Mouse (Mus musculus) MEL (cell line): ENCODE data around the gene Rnf5. TPM values are rescaled to one million over a fixed set of nuclear protein-coding genes. Genes with fewer than 3 reads are reported as not detected.

Source experiments
- DNase-seq: peaks from one replicate; pipeline ENCODE4 v3.0.0; 2011; ENCODE audit warnings: low read depth, low spot score
- H3K27ac ChIP-seq: 2 replicates; pipeline ENCODE4 v1.5.1; 2012; ENCODE audit warnings: low read depth, mild to moderate bottlenecking, control low read depth, low read length, moderate library complexity; ENCODE audit not compliant: control insufficient read depth
- H3K27me3 ChIP-seq, 2 experiments: fragments of 150-350 bp in 1 of 2; sonication (generic) in 1 of 2; 2 replicates each; pipeline ENCODE4 v1.6.1; 2012; ENCODE audit warnings: low read length in 2 of 2, mild to moderate bottlenecking in 2 of 2, improper control_type of control experiment in 1 of 2, moderate library complexity in 1 of 2; ENCODE audit not compliant: insufficient read depth in 2 of 2, control insufficient read depth in 1 of 2
- H3K36me3 ChIP-seq, 2 experiments: 2 replicates each; pipeline ENCODE4 v1.6.1; 2012 to 2014; ENCODE audit warnings: low read length in 2 of 2, improper control_type of control experiment in 1 of 2, inconsistent platforms in 1 of 2, mild to moderate bottlenecking in 1 of 2; ENCODE audit not compliant: insufficient read depth in 2 of 2, control insufficient read depth in 1 of 2
- H3K4me1 ChIP-seq, 2 experiments: fragments of 150-350 bp in 1 of 2; sonication (generic) in 1 of 2; 2 replicates each; pipeline ENCODE4 v1.6.1; 2012; ENCODE audit warnings: low read length in 2 of 2, improper control_type of control experiment in 1 of 2, mild to moderate bottlenecking in 1 of 2; ENCODE audit not compliant: insufficient read depth in 2 of 2, control insufficient read depth in 1 of 2
- H3K4me3 ChIP-seq, 2 experiments: fragments of 150-350 bp in 1 of 2; sonication (generic) in 1 of 2; 2 replicates each; pipeline ENCODE4 v1.5.1; 2012; ENCODE audit warnings: low read depth in 2 of 2, low read length in 2 of 2, mild to moderate bottlenecking in 2 of 2, moderate library complexity in 2 of 2, control low read depth in 1 of 2, improper control_type of control experiment in 1 of 2; ENCODE audit not compliant: control insufficient read depth in 1 of 2, insufficient read depth in 1 of 2
- H3K79me2 ChIP-seq: 2 replicates; pipeline ENCODE4 v1.6.1; 2012; ENCODE audit warnings: mild to moderate bottlenecking, low read length, moderate library complexity; ENCODE audit not compliant: control insufficient read depth, poor library complexity, insufficient read depth
- H3K9ac ChIP-seq: 2 replicates; pipeline ENCODE4 v1.6.1; 2012; ENCODE audit warnings: low read depth, mild to moderate bottlenecking, control low read depth, low read length, moderate library complexity; ENCODE audit not compliant: control insufficient read depth, poor library complexity, severe bottlenecking
- H3K9me3 ChIP-seq: fragments of 150-350 bp; sonication (generic); replicated peaks from 2 replicates; pipeline ENCODE4 v1.6.1; 2012; ENCODE audit warnings: mild to moderate bottlenecking, low read length, improper control_type of control experiment, moderate library complexity; ENCODE audit not compliant: insufficient read depth
- CHD1 ChIP-seq: IDR thresholded peaks from 2 replicates; pipeline ENCODE4 v1.6.1; 2012; ENCODE audit warnings: low read depth, mild to moderate bottlenecking, inconsistent platforms, low read length, improper control_type of control experiment
- CTCF ChIP-seq, 3 experiments: IDR thresholded peaks in 2 of 3; conservative IDR thresholded peaks in 1 of 3; 2 replicates each; pipeline ENCODE4 v1.5.1; 2011 to 2012; ENCODE audit warnings: low read length in 3 of 3, low read depth in 2 of 3, mild to moderate bottlenecking in 2 of 3, improper control_type of control experiment in 1 of 3, inconsistent platforms in 1 of 3, mixed read lengths in 1 of 3, moderate library complexity in 1 of 3; ENCODE audit not compliant: control insufficient read depth in 1 of 3, insufficient read depth in 1 of 3, poor library complexity in 1 of 3, severe bottlenecking in 1 of 3
- ELF1 ChIP-seq: IDR thresholded peaks from 2 replicates; pipeline ENCODE4 v1.6.1; 2014; ENCODE audit warnings: low read depth, mild to moderate bottlenecking, inconsistent platforms, low read length, improper control_type of control experiment, moderate library complexity
- GATA1 ChIP-seq: IDR thresholded peaks from 2 replicates; pipeline ENCODE4 v1.6.1; 2011; ENCODE audit warnings: low read depth, low read length, improper control_type of control experiment
- HCFC1 ChIP-seq: IDR thresholded peaks from 2 replicates; pipeline ENCODE4 v1.6.1; 2012; ENCODE audit warnings: low read depth, mild to moderate bottlenecking, inconsistent platforms, low read length, improper control_type of control experiment, moderate library complexity
- JUND ChIP-seq: IDR thresholded peaks from 2 replicates; pipeline ENCODE4 v1.6.1; 2011; ENCODE audit warnings: low read depth, mild to moderate bottlenecking, improper control_type of control experiment, low read length
- KAT2A ChIP-seq: conservative IDR thresholded peaks from 2 replicates; pipeline ENCODE4 v1.6.1; 2012; ENCODE audit warnings: low read depth, low read length, improper control_type of control experiment, inconsistent platforms
- MXI1 ChIP-seq: IDR thresholded peaks from 2 replicates; pipeline ENCODE4 v1.6.1; 2011; ENCODE audit warnings: mild to moderate bottlenecking, low read depth, low read length, improper control_type of control experiment
- MYB ChIP-seq: IDR thresholded peaks from 2 replicates; pipeline ENCODE4 v1.6.1; 2011; ENCODE audit warnings: mild to moderate bottlenecking, low read depth, low read length, improper control_type of control experiment
- NRF1 ChIP-seq: IDR thresholded peaks from 2 replicates; pipeline ENCODE4 v1.6.1; 2014; ENCODE audit warnings: low read depth, mild to moderate bottlenecking, inconsistent platforms, low read length, improper control_type of control experiment, moderate library complexity; ENCODE audit not compliant: poor library complexity, insufficient read depth, severe bottlenecking
- POLR2A ChIP-seq, 2 experiments: IDR thresholded peaks; 2 replicates each; pipeline ENCODE4 v1.6.1; 2011 to 2012; ENCODE audit warnings: low read length in 2 of 2, mild to moderate bottlenecking in 2 of 2, control low read depth in 1 of 2, improper control_type of control experiment in 1 of 2, low read depth in 1 of 2, moderate library complexity in 1 of 2; ENCODE audit not compliant: control insufficient read depth in 1 of 2, insufficient read depth in 1 of 2, poor library complexity in 1 of 2
- POLR2AphosphoS2 ChIP-seq: IDR thresholded peaks from 2 replicates; pipeline ENCODE4 v1.6.1; 2011; ENCODE audit warnings: low read length, improper control_type of control experiment
- POLR2AphosphoS5 ChIP-seq: IDR thresholded peaks from 2 replicates; pipeline ENCODE4 v1.6.1; 2012; ENCODE audit warnings: low read depth, borderline replicate concordance, mild to moderate bottlenecking, inconsistent platforms, low read length, moderate library complexity, mixed read lengths
- RAD21 ChIP-seq: IDR thresholded peaks from 2 replicates; pipeline ENCODE4 v1.6.1; 2011; ENCODE audit warnings: mild to moderate bottlenecking, low read depth, low read length, improper control_type of control experiment
- TBP ChIP-seq: IDR thresholded peaks from 2 replicates; pipeline ENCODE4 v1.8.0; 2011; ENCODE audit warnings: low read depth, low read length, improper control_type of control experiment
- ZC3H11A ChIP-seq: IDR thresholded peaks from 2 replicates; pipeline ENCODE4 v1.6.1; 2012; ENCODE audit warnings: low read depth, mild to moderate bottlenecking, inconsistent platforms, low read length, improper control_type of control experiment
- ZMIZ1 ChIP-seq: IDR thresholded peaks from 2 replicates; pipeline ENCODE4 v1.6.1; 2012; ENCODE audit warnings: low read depth, mild to moderate bottlenecking, inconsistent platforms, low read length, improper control_type of control experiment, moderate library complexity
- polyA plus RNA-seq, 2 experiments: library from polyadenylated mRNA; stranded (reverse) in 1 of 2; unstranded in 1 of 2; fragments of >175 nt in 1 of 2; fragments of >200 nt in 1 of 2; gene quantifications; 2 replicates each; pipeline versions ENCODE4 v1.2.1 to v1.2.4; 2012; ENCODE audit warnings: low replicate concordance in 2 of 2, low read depth in 1 of 2; ENCODE audit not compliant: insufficient read length in 2 of 2, insufficient read depth in 1 of 2, missing spikeins in 1 of 2
- total RNA-seq: library from RNA; depleted of rRNA; stranded (reverse); fragments of 300-350 nt; gene quantifications from 2 replicates; pipeline ENCODE4 v1.2.3, GENCODE M21; 2012

Gene Rnf5
- total and polyA plus RNA-seq, 3 experiments = 24.8 to 85.1 TPM; not detected in 1

DNA sequence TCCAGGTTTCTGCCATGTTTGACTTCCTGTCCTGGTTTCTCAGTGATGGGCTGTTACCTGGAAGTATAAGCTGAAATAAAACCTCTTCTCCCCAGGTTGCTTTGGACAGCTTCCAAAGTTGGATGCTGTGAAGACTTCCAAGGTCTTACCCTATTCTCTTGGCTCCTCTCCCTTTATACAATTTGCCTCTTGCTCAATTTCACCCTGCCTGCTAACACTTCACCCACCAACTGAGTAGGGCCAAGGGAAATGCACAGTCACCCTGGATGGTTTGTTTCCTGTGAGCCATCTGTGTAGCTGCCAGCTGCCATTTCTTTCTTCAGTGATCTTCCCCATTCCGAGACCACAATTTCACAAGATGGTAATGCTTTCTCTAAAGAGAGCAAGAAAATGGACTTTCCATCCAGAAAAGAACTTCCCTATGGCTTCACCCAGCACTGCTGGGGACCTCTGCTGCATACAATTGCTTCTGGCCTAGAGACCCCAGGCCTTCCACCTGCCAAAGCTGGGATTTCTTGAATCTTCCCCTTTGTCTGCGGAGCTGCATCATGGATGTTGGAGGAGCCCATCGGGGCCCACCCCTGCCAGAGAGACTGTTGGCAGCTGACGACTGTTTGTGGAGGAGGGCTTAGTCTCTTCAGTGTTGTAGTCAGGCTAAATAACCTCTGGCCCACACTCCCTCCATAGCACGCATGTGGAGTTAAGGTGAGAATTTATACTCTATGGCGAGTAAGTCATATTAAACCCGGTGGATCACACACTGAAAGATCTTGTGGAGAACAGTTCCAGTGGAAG, 36.2 kb upstream of the Rnf5 start:
- H3K9ac ChIP-seq = no peak overlapping the region
- peaks cover 0 to 13% of the 10 kb centered on the region in 2 experiments; a peak in 2 of 4 replicates for H3K4me1 ChIP-seq
- H3K4me3 ChIP-seq = no peak overlapping the region
- TF ChIP-seq KAT2A (no peak), POLR2AphosphoS5 (no peak), ZMIZ1 (no peak), HCFC1 (no peak), MXI1 (no peak), MYB (no peak), CTCF (IDR thresholded peaks at IDR 0.05 in 2 of 3, conservative IDR thresholded peaks at IDR 0.05 in 1 of 3; ENCODE audit: control insufficient read depth in 1 of 3, insufficient read depth in 1 of 3, low read depth in 2 of 3, low read length in 3 of 3, poor library complexity in 1 of 3, severe bottlenecking in 1 of 3) (no peak), NRF1 (no peak)
- no peak for DNase-seq
- peaks cover 5 to 12% of the 10 kb centered on the region in 2 experiments; a peak in 3 of 4 replicates for H3K27me3 ChIP-seq
- no peaks in the 10 kb centered on the region for H3K9me3 ChIP-seq
- no peak overlapping the region for H3K27ac ChIP-seq
- no peaks in the 10 kb centered on the region for H3K79me2 ChIP-seq
- H3K36me3 ChIP-seq = peaks cover 0 to 4% of the 10 kb centered on the region in 2 experiments; a peak in 1 of 4 replicates

GRCm38 (mm10) chr17:34637459-34637858, 34.0 kb upstream of the Rnf5 start:
- H3K79me2 ChIP-seq = no peaks in the 10 kb centered on the region
- H3K9me3 ChIP-seq = no peaks in the 10 kb centered on the region
- H3K27ac ChIP-seq = no peak overlapping the region
- H3K36me3 ChIP-seq = no peaks in the 10 kb centered on the region
- no peak overlapping the region for H3K4me3 ChIP-seq
- TF ChIP-seq POLR2AphosphoS2 (no peak), CHD1 (no peak), POLR2A (IDR thresholded peaks at IDR 0.05; ENCODE audit: control insufficient read depth in 1 of 2, insufficient read depth in 1 of 2, low read depth in 1 of 2, low read length in 2 of 2, poor library complexity in 1 of 2) (no peak), TBP (no peak), ELF1 (no peak), NRF1 (no peak), GATA1 (no peak), JUND (no peak), ZC3H11A (no peak), RAD21 (no peak)
- TF ChIP-seq, all 39 proteins: peak for 0
- H3K27me3 ChIP-seq = peaks cover 5 to 12% of the 10 kb centered on the region in 2 experiments; a peak in 3 of 4 replicates
- peaks cover 0 to 5% of the 10 kb centered on the region in 2 experiments; a peak in 1 of 4 replicates for H3K4me1 ChIP-seq
- no peak for DNase-seq
- no peak overlapping the region for H3K9ac ChIP-seq
